Mouse (Mus musculus) liver, adult 10 weeks (tissue): ENCODE measurements around the gene Gm12886. TPM values are rescaled to one million over a fixed set of nuclear protein-coding genes. Genes with fewer than 3 reads are reported as not detected.

Experiments
- polyA plus RNA-seq: library from polyadenylated mRNA; stranded (reverse); fragments of 350-450 nt; fragmentation: Illumina TruSeq; extraction: RNeasy Lipid Tissue Mini Kit (QIAGEN cat#74804); gene quantifications from one replicate; pipeline ENCODE4 v1.2.3, GENCODE M21; 2014; ENCODE audit warnings: low read depth, low replicate concordance

Gene Gm12886
- polyA plus RNA-seq: not detected

GRCm38 (mm10) chr4:121422999-121423398 lies at the start of gene Gm12886:
Gm12886 (minus strand) TSS chr4:121423099.

Other genes with a start within 250 kb of the Gm12886 start
- gene Rlf, start 208.0 kb downstream of the Gm12886 start, polyA plus RNA-seq: 9.5 TPM
- not detected for gene Gm12888, start 98.2 kb downstream of the Gm12886 start, polyA plus RNA-seq
- gene Gm12887, start 199.0 kb upstream of the Gm12886 start, polyA plus RNA-seq: not detected